Mouse (Mus musculus): ENCODE results near the gene Mas1. TPM values are rescaled to one million over a fixed set of nuclear protein-coding genes. Genes with fewer than 3 reads are reported as not detected.

Mas1 gene
- 0.19 and 0.34 TPM in 2 replicates for polyA plus RNA-seq (2015; fragmentation: Nextera tagmentation; extraction: Ambion mirVana)

GRCm38 (mm10) chr17:12868043-12868442 is at the start of gene Mas1:
TSS of gene Mas1 (minus strand) at chr17:12868143.

DNA sequence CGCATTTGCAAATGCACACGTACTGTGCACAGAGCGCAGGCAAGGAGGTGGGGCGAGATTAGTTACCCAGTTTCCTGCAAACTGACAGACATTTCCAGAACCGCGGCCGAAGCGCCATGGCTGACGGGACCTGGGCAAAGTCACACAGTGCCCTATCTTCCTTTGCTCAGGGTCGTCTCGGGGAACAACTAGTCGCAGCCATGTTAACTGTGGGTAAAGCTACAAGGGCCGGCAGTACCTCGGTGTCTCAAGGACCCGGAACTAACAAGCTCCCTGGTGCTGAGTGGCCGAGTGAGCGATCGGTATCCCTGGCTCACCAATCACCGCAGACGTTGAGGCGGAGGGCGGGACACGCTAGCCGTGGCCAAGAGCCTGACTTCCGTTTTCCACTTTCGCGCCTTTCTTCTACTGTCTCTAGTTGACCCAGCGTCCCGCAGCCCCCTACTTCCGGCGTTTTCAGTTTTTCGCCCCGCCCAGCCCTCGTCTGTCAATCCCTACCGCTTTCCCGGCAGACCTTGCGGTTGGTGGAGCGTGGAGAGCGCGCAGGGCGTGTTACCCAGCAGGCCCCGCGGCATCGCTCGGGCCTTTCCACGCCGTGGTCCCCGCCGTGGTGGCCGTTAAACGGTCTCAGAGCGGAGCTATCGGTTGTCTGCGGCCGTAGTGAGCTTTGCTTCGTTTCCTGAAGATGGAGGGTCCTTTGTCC is 48.1 kb upstream of the Mas1 start, which contains the start of gene Mrpl18:
TSS of gene Mrpl18 (minus strand) at position 465 of the 703 bp plus-strand sequence.

DNA sequence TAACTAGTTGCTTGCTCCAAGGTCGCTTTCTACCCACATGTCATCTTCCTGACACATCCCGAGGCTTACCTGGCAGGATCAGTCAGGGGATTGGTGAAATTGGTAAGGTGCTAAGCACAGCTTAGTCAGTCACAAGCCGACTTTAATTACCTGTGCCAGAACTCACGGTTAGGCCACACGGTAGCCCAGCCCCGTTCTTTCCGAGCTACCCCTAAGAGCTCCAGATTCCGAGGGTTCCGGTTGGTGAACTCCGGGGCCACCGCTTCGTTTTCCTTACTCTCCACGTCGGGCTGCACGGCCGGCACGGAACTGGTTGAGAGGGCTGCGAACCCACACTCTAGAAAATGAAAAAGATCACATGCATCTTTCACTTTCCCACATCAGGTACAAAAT is 47.5 kb upstream of the Mas1 start, which contains the start of gene Tcp1:
TSS of gene Tcp1 (plus strand) at position 214 of the 393 bp plus-strand sequence.

GRCm38 (mm10) chr17:12909361-12910280 is 41.7 kb upstream of the Mas1 start, which contains the start of gene Pnldc1:
TSS of gene Pnldc1 (minus strand) at chr17:12910230.

DNA sequence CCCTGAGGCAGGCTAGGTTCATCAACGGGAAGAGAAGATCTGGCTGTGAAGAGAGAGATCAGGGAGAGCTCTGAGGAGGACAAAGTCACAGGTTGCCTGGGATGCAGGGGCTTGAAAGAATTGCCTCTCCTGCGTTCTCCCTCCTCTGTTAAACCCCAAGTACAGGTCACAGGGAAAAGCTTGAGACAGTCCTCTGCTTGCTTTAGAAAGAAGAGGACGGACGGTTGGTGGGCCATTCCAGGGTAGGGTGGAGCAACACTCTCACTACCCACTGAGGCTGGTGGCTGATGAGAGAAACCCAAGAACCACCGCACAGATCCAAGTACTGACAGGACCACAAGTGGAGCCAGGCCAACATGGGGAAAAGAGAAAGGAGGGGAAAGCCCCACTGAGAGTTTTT is 7.8 kb upstream of the Mas1 start, which contains the start of gene Mrgprh:
TSS of gene Mrgprh (plus strand) at position 301 of the 400 bp plus-strand sequence.

Small RNA genes within 50 kb of the gene (microRNA-seq; reads per million reads assigned to microRNA genes)
- gene Gm24085, result not detected

Other genes with a start within 250 kb of the Mas1 start
- 13.4 and 13.6 TPM in 2 replicates for gene Slc22a1, start 192.3 kb downstream of the Mas1 start, polyA plus RNA-seq (2015; fragmentation: Nextera tagmentation; extraction: Ambion mirVana)
- gene Igf2r, start 98.5 kb downstream of the Mas1 start, polyA plus RNA-seq (2015; fragmentation: Nextera tagmentation; extraction: Ambion mirVana), result 43.1 and 44.3 TPM in 2 replicates
- gene Mrgprh, start 7.9 kb upstream of the Mas1 start, polyA plus RNA-seq (2015; fragmentation: Nextera tagmentation; extraction: Ambion mirVana), result not detected in 2 replicates
- 0.30 and 0.39 TPM in 2 replicates for gene Pnldc1, start 42.1 kb upstream of the Mas1 start, polyA plus RNA-seq (2015; fragmentation: Nextera tagmentation; extraction: Ambion mirVana)
- 297 and 403 TPM in 2 replicates for gene Tcp1, start 47.6 kb upstream of the Mas1 start, polyA plus RNA-seq (2015; fragmentation: Nextera tagmentation; extraction: Ambion mirVana)
- 82.7 and 91.4 TPM in 2 replicates for gene Mrpl18, start 48.2 kb upstream of the Mas1 start, polyA plus RNA-seq (2015; fragmentation: Nextera tagmentation; extraction: Ambion mirVana)
- 0.59 and 0.75 TPM in 2 replicates for gene Acat3, start 72.5 kb upstream of the Mas1 start, polyA plus RNA-seq (2015; fragmentation: Nextera tagmentation; extraction: Ambion mirVana)
- 42.9 and 91.4 TPM in 2 replicates for gene Acat2, start 92.6 kb upstream of the Mas1 start, polyA plus RNA-seq (2015; fragmentation: Nextera tagmentation; extraction: Ambion mirVana)
- 72.9 and 79.5 TPM in 2 replicates for gene Wtap, start 126.0 kb upstream of the Mas1 start, polyA plus RNA-seq (2015; fragmentation: Nextera tagmentation; extraction: Ambion mirVana)
- 182 and 196 TPM in 2 replicates for gene Sod2, start 138.7 kb upstream of the Mas1 start, polyA plus RNA-seq (2015; fragmentation: Nextera tagmentation; extraction: Ambion mirVana)
- 0.10 TPM in 1 of 2 replicates, not detected in the other for gene Gpr31b, start 184.2 kb upstream of the Mas1 start, polyA plus RNA-seq (2015; fragmentation: Nextera tagmentation; extraction: Ambion mirVana)
- 0.13 TPM in 1 of 2 replicates, not detected in the other for gene Tcp10b, start 193.0 kb upstream of the Mas1 start, polyA plus RNA-seq (2015; fragmentation: Nextera tagmentation; extraction: Ambion mirVana)

Measured in urinary bladder, postnatal 0 days (tissue).